Mouse (Mus musculus) kidney, postnatal 14 days (tissue): ENCODE measurements around the gene Proser2.
"Not testable (repeated sequence)": the region's sequence is repeated elsewhere in the genome, so short reads cannot be mapped to it uniquely, and the experiment has no call there.

Experiments
- DNase-seq: peaks from one replicate; pipeline ENCODE4 v3.0.0; 2022; ENCODE audit warnings: mixed read lengths

Proser2 gene

GRCm38 (mm10) chr2:6128136-6128805, 1.7 kb downstream of the Proser2 start:
- DNase-seq, result no peak

DNA sequence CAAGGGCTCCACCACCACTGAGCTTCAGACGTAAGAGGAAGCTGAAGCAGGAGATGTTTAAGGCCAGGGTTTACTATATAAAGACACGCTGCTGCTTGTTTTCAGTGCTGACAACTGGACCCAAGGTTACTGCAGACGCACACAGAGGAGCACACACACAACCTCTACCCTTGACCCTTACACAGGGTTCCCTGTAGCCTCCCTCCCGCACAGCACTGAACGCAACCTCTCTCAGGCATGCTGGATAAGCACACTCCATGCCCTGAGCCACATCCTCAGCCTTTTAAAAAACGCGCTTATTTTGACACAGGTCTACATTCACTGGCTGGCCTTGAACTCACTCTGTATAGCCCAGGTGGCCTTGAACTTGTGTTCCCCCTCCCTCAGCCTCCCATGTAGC, 7.0 kb downstream of the Proser2 start:
- no peak for DNase-seq

GRCm38 (mm10) chr2:6121091-6121490, 8.9 kb downstream of the Proser2 start:
- no peak for DNase-seq

- peak; percentile 56 for DNase-seq
These were observed 11.8 kb downstream of the Proser2 start for GRCm38 (mm10) chr2:6118246-6118645.

DNA sequence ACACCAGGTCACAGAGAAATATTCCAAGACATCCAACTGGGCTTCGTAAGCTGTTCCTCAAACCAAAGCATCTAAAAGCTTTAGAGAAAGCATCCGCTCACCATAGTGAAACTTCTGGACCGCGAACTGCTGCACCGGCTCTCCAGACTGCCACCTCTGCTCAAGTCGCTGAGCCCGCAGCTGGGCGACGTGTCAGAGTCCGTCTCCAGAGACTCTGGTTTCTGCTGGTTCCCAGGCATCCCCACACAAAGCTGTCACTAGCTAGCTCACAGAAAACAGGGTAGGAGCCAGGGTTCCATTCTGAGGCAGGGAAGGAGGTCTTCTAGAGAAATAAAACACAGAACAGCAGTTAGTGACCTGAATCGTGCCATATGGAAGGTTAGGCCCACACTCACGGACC, 16.2 kb downstream of the Proser2 start:
- no peak for DNase-seq

DNA sequence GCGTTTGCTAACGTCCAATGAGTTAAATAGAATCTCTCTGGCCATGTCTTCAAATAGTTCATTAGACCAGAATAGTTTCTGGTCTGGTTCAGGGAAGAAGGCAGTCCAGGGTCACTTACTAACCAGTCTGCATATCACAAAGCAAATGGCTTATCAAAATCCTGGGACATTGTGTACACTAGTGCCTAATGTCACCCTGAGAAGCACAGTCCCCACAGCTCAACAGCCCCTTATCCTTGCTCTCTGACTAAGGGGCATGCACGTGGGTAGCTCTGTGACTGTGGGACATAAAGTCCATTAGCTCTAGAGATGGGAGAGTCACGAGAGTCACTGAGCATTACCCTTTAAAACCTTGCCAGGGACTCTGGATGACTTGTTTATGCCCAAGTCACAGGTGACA, 17.4 kb downstream of the Proser2 start:
- no peak for DNase-seq

DNA sequence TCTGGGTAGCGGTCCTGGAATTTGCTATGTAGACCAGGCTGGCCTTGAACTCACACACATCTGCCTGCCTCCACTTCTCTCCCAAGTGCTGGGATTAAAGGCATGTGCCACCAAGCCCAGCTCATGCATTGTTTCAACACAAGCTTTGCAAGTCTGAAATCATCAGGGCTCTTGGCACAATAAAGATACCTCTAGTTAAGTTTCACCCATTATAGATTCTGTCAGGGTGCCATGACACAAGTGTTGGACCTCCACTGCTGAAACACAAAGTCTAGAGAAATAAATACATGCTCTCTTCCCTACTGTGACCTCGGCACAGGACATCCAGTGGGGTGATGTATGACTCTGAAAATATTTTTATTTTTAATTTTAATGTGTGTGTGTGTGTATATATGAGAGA, 24.6 kb downstream of the Proser2 start:
- no peak for DNase-seq

DNA sequence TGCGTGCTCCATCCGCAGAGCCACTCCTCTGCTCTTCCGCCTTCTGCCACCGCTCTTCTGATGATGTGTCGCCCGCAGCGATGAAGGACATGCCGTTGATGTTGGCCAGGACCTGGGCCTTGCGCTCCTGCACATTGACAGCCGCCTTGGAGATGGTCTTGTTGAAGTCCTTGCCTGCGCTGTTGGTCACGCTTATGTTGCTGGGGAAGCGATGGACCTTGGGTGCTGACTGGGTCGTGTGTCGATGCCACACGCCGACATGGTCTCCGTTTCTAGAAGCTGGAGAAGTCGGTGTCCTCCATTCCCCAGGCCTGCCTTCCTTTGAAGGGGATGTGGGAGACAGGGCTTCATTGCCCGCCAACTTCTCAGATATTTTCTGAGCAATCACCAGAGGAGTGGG, 29.3 kb downstream of the Proser2 start:
- DNase-seq, result no peak

GRCm38 (mm10) chr2:6100027-6100749, 29.8 kb downstream of the Proser2 start:
- DNase-seq, result peak; percentile 17

- no peak for DNase-seq
These were observed 30.6 kb downstream of the Proser2 start for GRCm38 (mm10) chr2:6099443-6099842.

GRCm38 (mm10) chr2:6098924-6099323, 31.1 kb downstream of the Proser2 start:
- peak; percentile 26 for DNase-seq

DNA sequence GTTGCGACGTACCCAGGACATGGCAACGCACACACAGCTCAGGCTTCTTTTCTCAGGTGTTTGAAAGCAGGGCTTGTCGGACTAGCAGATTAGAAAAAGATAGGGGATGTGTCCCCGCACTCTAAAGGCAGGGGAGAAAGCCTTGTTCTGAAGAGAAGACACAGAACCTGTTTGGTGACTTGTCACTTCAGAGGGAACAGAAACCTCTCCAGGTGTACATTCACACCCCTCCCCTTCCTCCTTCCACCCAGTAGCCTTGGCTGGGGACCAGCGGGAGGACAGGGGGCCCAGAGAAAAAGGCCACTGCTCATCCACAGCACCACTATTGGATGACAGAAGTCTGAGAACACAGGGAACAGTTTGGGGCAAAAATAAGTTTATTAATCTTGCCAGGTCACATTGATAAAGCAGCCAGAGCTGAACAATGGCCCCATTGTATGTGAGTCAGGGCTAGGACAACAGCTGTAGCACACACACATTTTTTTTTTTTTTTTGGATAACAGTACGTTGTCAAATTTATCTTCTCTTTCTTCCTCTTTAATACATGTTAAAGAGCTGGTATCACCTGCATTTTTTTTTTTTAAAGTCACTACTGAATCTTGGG, 32.8 kb downstream of the Proser2 start:
- no peak for DNase-seq

DNA sequence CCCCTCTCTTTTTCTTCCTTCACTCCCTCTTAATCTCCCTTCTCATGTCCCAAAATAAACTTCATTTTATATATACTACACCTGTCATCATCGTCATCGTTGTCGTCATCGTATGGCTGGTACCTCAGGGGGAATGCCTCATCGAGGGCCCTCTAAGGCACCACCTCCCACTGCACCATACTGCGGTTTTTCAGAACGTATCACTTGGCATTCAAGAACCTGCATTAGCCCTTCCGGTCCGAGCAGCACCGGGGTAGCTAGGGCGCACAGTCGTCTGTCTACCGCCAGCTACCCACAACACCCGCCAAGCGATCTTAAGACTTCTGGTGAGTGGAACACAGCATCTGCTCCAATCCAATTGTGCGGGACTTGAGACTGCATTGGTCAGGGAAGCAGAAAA, 40.1 kb downstream of the Proser2 start:
- DNase-seq, result not testable (repeated sequence)

DNA sequence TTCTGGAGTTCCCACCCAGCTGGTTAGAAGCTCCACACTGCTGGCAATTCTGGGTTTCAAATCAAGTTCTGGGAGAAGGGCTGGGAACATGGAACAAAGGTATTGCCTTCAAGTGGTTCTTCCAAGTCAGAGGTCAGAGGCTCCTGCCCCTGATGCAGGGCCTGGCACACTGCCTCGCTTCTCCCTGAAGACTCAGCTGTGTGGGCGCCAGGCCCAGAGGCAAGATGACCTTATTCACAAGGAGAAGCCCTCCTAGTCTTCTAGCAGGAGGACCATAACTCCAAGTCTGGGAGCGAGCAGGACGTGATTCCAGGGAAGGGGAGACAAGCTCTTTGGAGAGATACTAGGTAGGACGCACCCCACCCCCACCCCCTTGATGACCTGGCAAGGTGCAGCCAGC, 42.9 kb downstream of the Proser2 start:
- DNase-seq, result no peak

- no peak for DNase-seq
These were observed 44.1 kb downstream of the Proser2 start for GRCm38 (mm10) chr2:6085622-6086530.

- no peak for DNase-seq
These were observed 46.3 kb downstream of the Proser2 start for GRCm38 (mm10) chr2:6083696-6084095.

GRCm38 (mm10) chr2:6082615-6083014, 47.4 kb downstream of the Proser2 start:
- no peak for DNase-seq

DNA sequence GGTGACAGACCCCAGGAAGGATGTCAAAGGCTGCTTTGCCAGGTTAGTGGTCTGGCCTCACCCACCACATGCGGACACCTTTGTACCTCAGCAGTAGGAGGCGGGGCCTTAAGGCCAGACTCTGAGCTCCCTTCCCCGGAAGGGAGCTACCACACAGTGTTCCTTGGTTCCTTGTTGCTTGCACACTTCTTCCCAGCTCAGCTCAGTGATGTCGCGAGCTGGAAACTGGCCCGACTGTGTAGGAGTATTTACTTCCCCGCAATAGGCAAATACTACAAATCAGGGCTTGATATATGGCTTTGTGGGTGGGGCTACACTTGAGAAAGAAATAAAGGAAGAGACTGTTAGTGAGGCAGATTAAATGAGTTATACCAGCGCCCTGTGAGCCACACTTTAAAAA, 48.9 kb downstream of the Proser2 start:
- DNase-seq, result peak; percentile 16

- peak; percentile 27 for DNase-seq
These were observed 50.0 kb downstream of the Proser2 start for GRCm38 (mm10) chr2:6080037-6080436.

- DNase-seq, result peak; percentile 18
These were observed 54.5 kb downstream of the Proser2 start for GRCm38 (mm10) chr2:6075530-6075896.

DNA sequence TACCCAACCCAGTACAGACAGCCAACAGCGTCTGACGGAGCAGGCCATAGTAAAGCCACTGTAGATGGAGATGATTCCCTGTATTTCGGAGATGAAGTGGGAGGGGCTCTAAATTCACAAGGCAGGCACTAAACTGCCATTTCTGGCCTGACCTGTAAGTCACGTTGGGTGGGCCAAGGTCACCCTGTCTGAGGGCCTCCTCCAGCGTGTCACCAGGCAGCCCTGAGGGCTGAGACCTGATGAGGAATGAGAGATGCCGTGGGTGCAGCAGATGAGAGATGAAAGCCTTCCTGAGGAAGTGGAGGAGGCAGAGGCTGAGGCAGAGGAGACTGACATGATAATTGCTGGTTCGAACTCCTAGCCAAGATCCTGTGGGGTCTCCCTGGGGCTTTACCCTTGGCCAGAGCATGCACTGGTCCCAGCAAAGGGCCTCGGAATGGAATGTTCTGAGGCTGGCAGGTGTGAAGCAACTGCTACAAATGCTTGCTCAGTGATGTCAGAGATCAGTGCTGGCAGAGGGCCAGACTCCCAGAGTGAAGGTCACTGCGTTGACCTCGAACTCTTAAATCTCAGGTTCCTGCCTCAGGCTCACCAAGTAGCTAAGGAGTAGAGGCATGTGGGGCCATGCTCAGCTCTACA, 55.0 kb downstream of the Proser2 start:
- DNase-seq, result peak; percentile 81

DNA sequence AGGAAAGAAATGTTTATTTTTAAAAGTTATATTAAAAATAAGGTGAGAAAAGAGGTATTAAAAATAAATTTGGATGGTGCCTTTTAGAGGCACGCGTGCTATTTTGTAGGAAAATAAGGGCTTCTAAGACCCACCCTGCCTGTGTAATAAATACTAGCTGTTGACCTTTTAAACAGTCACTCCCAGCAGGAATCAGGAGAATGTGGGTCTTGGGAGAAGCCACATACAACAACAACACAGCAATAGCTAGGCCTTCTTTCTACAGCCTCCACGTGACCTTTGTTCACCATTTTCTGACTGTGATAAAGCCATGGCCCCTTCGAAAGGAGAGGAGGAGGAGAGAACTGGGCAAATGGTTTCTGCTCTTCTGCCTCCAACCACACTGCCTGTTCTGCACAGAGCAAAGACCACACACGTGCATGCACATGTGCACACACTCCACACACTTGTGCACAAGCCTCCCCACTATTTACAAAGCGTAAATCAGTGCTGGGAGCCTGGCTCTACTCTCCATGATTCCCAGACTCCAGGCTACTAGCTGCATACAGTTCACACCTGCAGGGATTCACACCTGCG, 57.2 kb downstream of the Proser2 start:
- no peak for DNase-seq
